Mouse (Mus musculus) E14TG2a.4 (cell line): ENCODE measurements around the gene Syn3.

Experiments
- H3K27me3 ChIP-seq: 2 replicates; pipeline ENCODE4 v1.6.1; 2014; ENCODE audit warnings: low read length, control low read depth; ENCODE audit not compliant: insufficient read depth
- H3K36me3 ChIP-seq: 2 replicates; pipeline ENCODE4 v1.6.1; 2014; ENCODE audit warnings: low read length, control low read depth; ENCODE audit not compliant: insufficient read depth
- H3K4me1 ChIP-seq: replicated peaks from 2 replicates; pipeline ENCODE4 v1.6.1; 2014; ENCODE audit warnings: low read depth, low read length, control low read depth
- H3K4me3 ChIP-seq: replicated peaks from 2 replicates; pipeline ENCODE4 v1.5.1; 2014; ENCODE audit warnings: mild to moderate bottlenecking, low read length
- H3K9me3 ChIP-seq: 2 replicates; pipeline ENCODE4 v1.6.1; 2014; ENCODE audit warnings: low read length, control low read depth
- CTCF ChIP-seq: conservative IDR thresholded peaks from 2 replicates; pipeline ENCODE4 v1.5.1; 2014; ENCODE audit warnings: low read length
- NANOG ChIP-seq: IDR thresholded peaks from 2 replicates; pipeline ENCODE4 v1.6.1; 2014; ENCODE audit warnings: borderline replicate concordance, low read length, mixed read lengths
- POU5F1 ChIP-seq: IDR thresholded peaks from 2 replicates; pipeline ENCODE4 v1.6.1; 2014; ENCODE audit warnings: low read length, borderline replicate concordance

The Syn3 gene

DNA sequence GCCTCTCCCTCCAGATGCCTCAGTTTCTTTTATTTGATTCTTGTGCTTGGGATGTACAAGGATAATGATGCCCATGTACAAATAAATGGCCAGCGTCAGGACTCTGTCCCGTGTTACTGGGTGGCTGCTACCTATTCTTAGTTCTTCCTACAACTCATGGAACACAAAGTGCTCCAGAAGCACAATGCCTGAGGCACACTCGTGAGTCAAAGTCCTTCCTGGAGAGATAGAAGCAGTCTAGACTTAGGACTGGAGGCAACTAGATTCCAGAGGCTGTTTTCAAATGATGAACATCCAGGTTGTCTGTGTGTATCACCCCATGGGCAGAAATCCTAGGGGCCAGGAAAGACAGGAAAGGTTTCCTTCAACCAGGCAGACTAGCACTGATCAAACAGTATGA, 427.9 kb downstream of the Syn3 start:
- peaks cover 6% of the 10 kb centered on the region; the same call in 1 of the 2 replicates for H3K9me3 ChIP-seq
- TF ChIP-seq POU5F1 (no peak), NANOG (no peak), CTCF (no peak)
- no peaks in the 10 kb centered on the region for H3K36me3 ChIP-seq
- peaks cover 3% of the 10 kb centered on the region; the same call in 1 of the 2 replicates for H3K27me3 ChIP-seq
- 0 out of 2 replicates have a peak, but pooled peaks cover 4% of the 10 kb centered on the region for H3K4me1 ChIP-seq
- no peak overlapping the region for H3K4me3 ChIP-seq

- H3K4me1 ChIP-seq: 0 out of 2 replicates have a peak, but pooled peaks cover 4% of the 10 kb centered on the region
- peaks cover 6% of the 10 kb centered on the region; the same call in 1 of the 2 replicates for H3K9me3 ChIP-seq
- no peak for TF ChIP-seq CTCF
- TF ChIP-seq POU5F1: no peak
- no peak for TF ChIP-seq NANOG
- H3K27me3 ChIP-seq: peaks cover 3% of the 10 kb centered on the region; the same call in 1 of the 2 replicates
- no peak overlapping the region for H3K4me3 ChIP-seq
- H3K36me3 ChIP-seq: no peaks in the 10 kb centered on the region
These were observed 429.4 kb downstream of the Syn3 start for GRCm38 (mm10) chr10:86069341-86069740.

- H3K4me3 ChIP-seq: no peak overlapping the region
- H3K27me3 ChIP-seq: peaks cover 3% of the 10 kb centered on the region; the same call in 1 of the 2 replicates
- 0 out of 2 replicates have a peak, but pooled peaks cover 4% of the 10 kb centered on the region for H3K4me1 ChIP-seq
- no peaks in the 10 kb centered on the region for H3K36me3 ChIP-seq
- TF ChIP-seq POU5F1: no peak
- no peak for TF ChIP-seq CTCF
- H3K9me3 ChIP-seq: no peaks in the 10 kb centered on the region
These were observed 430.8 kb downstream of the Syn3 start for GRCm38 (mm10) chr10:86067911-86068310.

GRCm38 (mm10) chr10:86066651-86067050, 432.0 kb downstream of the Syn3 start:
- H3K4me3 ChIP-seq: no peak overlapping the region
- peaks cover 4% of the 10 kb centered on the region for H3K9me3 ChIP-seq
- H3K36me3 ChIP-seq: no peaks in the 10 kb centered on the region
- peaks cover 3% of the 10 kb centered on the region; the same call in 1 of the 2 replicates for H3K27me3 ChIP-seq
- H3K4me1 ChIP-seq: 0 out of 2 replicates have a peak, but pooled peaks cover 4% of the 10 kb centered on the region
- TF ChIP-seq NANOG: no peak
- no peak for TF ChIP-seq POU5F1
- TF ChIP-seq CTCF: no peak

- Histone ChIP-seq H3K27me3 (0 out of 2 replicates have a peak, but pooled peaks cover 3% of the 10 kb centered on the region), H3K4me1 (0 out of 2 replicates have a peak, but pooled peaks cover 4% of the 10 kb centered on the region), H3K36me3 (no peaks in the 10 kb centered on the region), H3K9me3 (peaks cover 7% of the 10 kb centered on the region), H3K4me3 (no peak overlapping the region)
- TF ChIP-seq NANOG (no peak), POU5F1 (no peak), CTCF (no peak)
These were observed 433.0 kb downstream of the Syn3 start for GRCm38 (mm10) chr10:86065661-86066060.

- Histone ChIP-seq H3K9me3 (peaks cover 7% of the 10 kb centered on the region), H3K4me3 (no peak overlapping the region), H3K4me1 (0 out of 2 replicates have a peak, but pooled peaks cover 10% of the 10 kb centered on the region), H3K27me3 (0 out of 2 replicates have a peak, but pooled peaks cover 3% of the 10 kb centered on the region), H3K36me3 (no peaks in the 10 kb centered on the region)
- TF ChIP-seq CTCF: peak; percentile 76
- no peak for TF ChIP-seq POU5F1
- TF ChIP-seq NANOG: no peak
These were observed 433.8 kb downstream of the Syn3 start for GRCm38 (mm10) chr10:86064937-86065336.

DNA sequence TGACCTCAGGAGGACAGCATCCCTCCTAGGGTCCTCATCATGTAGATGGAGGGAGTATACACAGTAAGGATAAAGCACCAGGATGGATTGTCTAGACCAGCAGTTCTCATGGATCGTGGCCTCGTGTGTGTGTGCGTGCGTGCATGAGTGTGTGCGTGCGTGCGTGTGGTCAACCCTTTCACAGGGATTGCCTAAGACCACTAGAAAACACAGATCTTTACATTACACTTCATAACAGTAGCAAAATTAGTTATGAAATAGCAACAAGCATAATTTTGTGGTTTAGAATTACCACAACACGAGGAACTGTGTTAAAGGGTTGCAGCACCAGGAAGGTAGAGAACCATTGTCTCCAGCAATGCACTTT, 435.7 kb downstream of the Syn3 start:
- H3K4me1 ChIP-seq: 0 out of 2 replicates have a peak, but pooled peaks cover 10% of the 10 kb centered on the region
- peaks cover 7% of the 10 kb centered on the region for H3K9me3 ChIP-seq
- no peak overlapping the region for H3K4me3 ChIP-seq
- no peaks in the 10 kb centered on the region for H3K27me3 ChIP-seq
- no peaks in the 10 kb centered on the region for H3K36me3 ChIP-seq
- TF ChIP-seq POU5F1: no peak
- TF ChIP-seq CTCF: no peak
- no peak for TF ChIP-seq NANOG

GRCm38 (mm10) chr10:86062261-86063017, 436.3 kb downstream of the Syn3 start:
- Histone ChIP-seq H3K36me3 (no peaks in the 10 kb centered on the region), H3K4me1 (0 out of 2 replicates have a peak, but pooled peaks cover 10% of the 10 kb centered on the region), H3K27me3 (no peaks in the 10 kb centered on the region), H3K4me3 (no peak overlapping the region), H3K9me3 (peaks cover 7% of the 10 kb centered on the region)
- no peak for TF ChIP-seq POU5F1
- no peak for TF ChIP-seq CTCF
- no peak for TF ChIP-seq NANOG

- H3K27me3 ChIP-seq: no peaks in the 10 kb centered on the region
- TF ChIP-seq NANOG (no peak), CTCF (no peak), POU5F1 (no peak)
- H3K9me3 ChIP-seq: peaks cover 7% of the 10 kb centered on the region
- H3K4me3 ChIP-seq: no peak overlapping the region
- 0 out of 2 replicates have a peak, but pooled peaks cover 11% of the 10 kb centered on the region for H3K4me1 ChIP-seq
- no peaks in the 10 kb centered on the region for H3K36me3 ChIP-seq
These were observed 438.4 kb downstream of the Syn3 start for GRCm38 (mm10) chr10:86060267-86060666.
